Mouse (Mus musculus): ENCODE data around the gene Prdx2. TPM values are rescaled to one million over a fixed set of nuclear protein-coding genes. Genes with fewer than 3 reads are reported as not detected.

The Prdx2 gene
- polyA plus RNA-seq, 2 experiments, result 1,155 to 2,207 TPM

- Histone ChIP-seq H3K4me1 (replicated peaks; ENCODE audit: control insufficient read depth in 2 of 2, insufficient read depth in 2 of 2, low read length in 1 of 2) (peaks cover 40 to 43% of the 10 kb centered on the region in 2 experiments), H3K9me3 (ENCODE audit: control insufficient read depth, low read length) (no peaks in the 10 kb centered on the region), H3K4me2 (ENCODE audit: low read depth) (peak overlapping the region; percentile 99), H3K4me3 (ENCODE audit: insufficient read depth in 1 of 2, low read depth in 2 of 2, low read length in 2 of 2) (peak overlapping the region; percentile 41 to 55), H3K36me3 (replicated peaks; ENCODE audit: control insufficient read depth, insufficient read depth, low read depth) (no peaks in the 10 kb centered on the region), H3K9ac (replicated peaks) (peak overlapping the region; percentile 64), H3K27ac (peak overlapping the region; percentile 60), H3K27me3 (ENCODE audit: control insufficient read depth, insufficient read depth, low read length) (no peaks in the 10 kb centered on the region)
- WGBS (ENCODE audit: insufficient replicate concordance), result under 1% methylated on average over 53 of the region's 53 CpGs
- DNase-seq (ENCODE audit: low read depth in 3 of 3, low spot score in 3 of 3) (peak in 1 of 3 experiments; percentile 80), ATAC-seq (ENCODE audit: insufficient read depth) (peak; percentile 17)
- no peak for TF ChIP-seq CTCF (IDR thresholded peaks at IDR 0.05; ENCODE audit: low read depth)
- TF ChIP-seq EP300 (IDR thresholded peaks at IDR 0.05; ENCODE audit: low read depth), result no peak
These were observed 16.4 kb downstream of the Prdx2 start for GRCm38 (mm10) chr8:84985684-84986378.

- DNase-seq (ENCODE audit: low read depth in 3 of 3, low spot score in 3 of 3) (no peak), ATAC-seq (ENCODE audit: insufficient read depth) (no peak)
- Histone ChIP-seq H3K27me3 (ENCODE audit: control insufficient read depth, insufficient read depth, low read length) (no peaks in the 10 kb centered on the region), H3K9me3 (ENCODE audit: control insufficient read depth, low read length) (no peaks in the 10 kb centered on the region), H3K4me3 (ENCODE audit: insufficient read depth in 1 of 2, low read depth in 2 of 2, low read length in 2 of 2) (peak overlapping the region; percentile 41 to 55), H3K4me1 (replicated peaks; ENCODE audit: control insufficient read depth in 2 of 2, insufficient read depth in 2 of 2, low read length in 1 of 2) (peaks cover 43 to 46% of the 10 kb centered on the region in 2 experiments), H3K4me2 (ENCODE audit: low read depth) (peak overlapping the region; percentile 99), H3K9ac (replicated peaks) (peak overlapping the region; percentile 64), H3K36me3 (replicated peaks; ENCODE audit: control insufficient read depth, insufficient read depth, low read depth) (no peaks in the 10 kb centered on the region), H3K27ac (peak overlapping the region; percentile 60)
- TF ChIP-seq CTCF (IDR thresholded peaks at IDR 0.05; ENCODE audit: low read depth) (no peak), EP300 (IDR thresholded peaks at IDR 0.05; ENCODE audit: low read depth) (peak; percentile 53)
- 22% methylated on average over 8 of the region's 8 CpGs for WGBS (ENCODE audit: insufficient replicate concordance)
These were observed 17.1 kb downstream of the Prdx2 start for GRCm38 (mm10) chr8:84986379-84986945.

- no peak overlapping the region for H3K27ac ChIP-seq
- DNase-seq (ENCODE audit: low read depth in 3 of 3, low spot score in 3 of 3) (no peak), ATAC-seq (ENCODE audit: insufficient read depth) (no peak)
- H3K27me3 ChIP-seq (ENCODE audit: control insufficient read depth, insufficient read depth, low read length), result no peaks in the 10 kb centered on the region
- 70% methylated on average over 5 of the region's 5 CpGs for WGBS (ENCODE audit: insufficient replicate concordance)
- H3K4me2 ChIP-seq (ENCODE audit: low read depth), result no peak overlapping the region
- H3K36me3 ChIP-seq (replicated peaks; ENCODE audit: control insufficient read depth, insufficient read depth, low read depth), result no peaks in the 10 kb centered on the region
- H3K9me3 ChIP-seq (ENCODE audit: control insufficient read depth, low read length), result no peaks in the 10 kb centered on the region
- H3K4me1 ChIP-seq (replicated peaks; ENCODE audit: control insufficient read depth in 2 of 2, insufficient read depth in 2 of 2, low read length in 1 of 2), result peaks cover 43 to 46% of the 10 kb centered on the region in 2 experiments
- H3K9ac ChIP-seq (replicated peaks), result no peak overlapping the region
- TF ChIP-seq EP300 (IDR thresholded peaks at IDR 0.05; ENCODE audit: low read depth), result no peak
- TF ChIP-seq CTCF (IDR thresholded peaks at IDR 0.05; ENCODE audit: low read depth), result no peak
- H3K4me3 ChIP-seq (ENCODE audit: insufficient read depth in 1 of 2, low read depth in 2 of 2, low read length in 2 of 2), result no peak overlapping the region
These were observed 18.0 kb downstream of the Prdx2 start for GRCm38 (mm10) chr8:84987388-84987787.

GRCm38 (mm10) chr8:84987903-84988302 is 18.5 kb downstream of the Prdx2 start:
- Histone ChIP-seq H3K4me2 (ENCODE audit: low read depth) (no peak overlapping the region), H3K36me3 (replicated peaks; ENCODE audit: control insufficient read depth, insufficient read depth, low read depth) (no peaks in the 10 kb centered on the region), H3K9me3 (ENCODE audit: control insufficient read depth, low read length) (no peaks in the 10 kb centered on the region), H3K4me3 (ENCODE audit: insufficient read depth in 1 of 2, low read depth in 2 of 2, low read length in 2 of 2) (no peak overlapping the region), H3K27ac (no peak overlapping the region), H3K27me3 (ENCODE audit: control insufficient read depth, insufficient read depth, low read length) (no peaks in the 10 kb centered on the region), H3K4me1 (replicated peaks; ENCODE audit: control insufficient read depth in 2 of 2, insufficient read depth in 2 of 2, low read length in 1 of 2) (peaks cover 40 to 43% of the 10 kb centered on the region in 2 experiments), H3K9ac (replicated peaks) (no peak overlapping the region)
- 65% methylated on average over 2 of the region's 2 CpGs for WGBS (ENCODE audit: insufficient replicate concordance)
- TF ChIP-seq EP300 (IDR thresholded peaks at IDR 0.05; ENCODE audit: low read depth) (no peak), CTCF (IDR thresholded peaks at IDR 0.05; ENCODE audit: low read depth) (no peak)
- no peak for ATAC-seq (ENCODE audit: insufficient read depth)
- DNase-seq (ENCODE audit: low read depth in 3 of 3, low spot score in 3 of 3), result no peak

GRCm38 (mm10) chr8:84989311-84989731 is 19.9 kb downstream of the Prdx2 start:
- H3K36me3 ChIP-seq (replicated peaks; ENCODE audit: control insufficient read depth, insufficient read depth, low read depth), result no peaks in the 10 kb centered on the region
- H3K4me2 ChIP-seq (ENCODE audit: low read depth), result peak overlapping the region; percentile 88
- no peak for ATAC-seq (ENCODE audit: insufficient read depth)
- peak overlapping the region; percentile 81 for H3K9ac ChIP-seq (replicated peaks)
- WGBS (ENCODE audit: insufficient replicate concordance), result 5% methylated on average over 15 of the region's 15 CpGs
- H3K27ac ChIP-seq, result peak overlapping the region; percentile 87
- TF ChIP-seq EP300 (IDR thresholded peaks at IDR 0.05; ENCODE audit: low read depth), result peak; percentile 21; the same call in 1 of the 2 replicates
- TF ChIP-seq CTCF (IDR thresholded peaks at IDR 0.05; ENCODE audit: low read depth), result no peak
- H3K4me1 ChIP-seq (replicated peaks; ENCODE audit: control insufficient read depth in 2 of 2, insufficient read depth in 2 of 2, low read length in 1 of 2), result peaks cover 37 to 38% of the 10 kb centered on the region in 2 experiments
- DNase-seq (ENCODE audit: low read depth in 3 of 3, low spot score in 3 of 3), result no peak
- no peaks in the 10 kb centered on the region for H3K27me3 ChIP-seq (ENCODE audit: control insufficient read depth, insufficient read depth, low read length)
- peak overlapping the region in 1 of 2 experiments; percentile 59; a peak in 3 of 4 replicates for H3K4me3 ChIP-seq (ENCODE audit: insufficient read depth in 1 of 2, low read depth in 2 of 2, low read length in 2 of 2)
- no peaks in the 10 kb centered on the region for H3K9me3 ChIP-seq (ENCODE audit: control insufficient read depth, low read length)
